Mouse (Mus musculus) embryonic facial prominence, embryonic 13.5 days (tissue): ENCODE results near the gene Naa50. TPM values are rescaled to one million over a fixed set of nuclear protein-coding genes. Genes with fewer than 3 reads are reported as not detected.

Experiments used
- ATAC-seq: fragments of 200-750 bp; cut with Nextera tagmentation; 2 replicates; pipeline ENCODE4 v1.8.0; 2017; ENCODE audit warnings: low read depth; ENCODE audit not compliant: insufficient number of reproducible peaks, insufficient read depth, low FRiP score, low TSS enrichment
- H3K27ac ChIP-seq: fragments of 300-500 bp; sonication (generic); 2 replicates; pipeline ENCODE4 v1.5.1; 2015; ENCODE audit warnings: moderate library complexity, mild to moderate bottlenecking, inconsistent platforms
- H3K27me3 ChIP-seq: fragments of 300-500 bp; sonication (generic); 2 replicates; pipeline ENCODE4 v1.6.1; 2015; ENCODE audit warnings: mild to moderate bottlenecking, inconsistent platforms
- H3K36me3 ChIP-seq: fragments of 300-500 bp; sonication (generic); 2 replicates; pipeline ENCODE4 v1.6.1; 2015; ENCODE audit warnings: mild to moderate bottlenecking, inconsistent platforms
- H3K4me1 ChIP-seq: fragments of 300-500 bp; sonication (generic); 2 replicates; pipeline ENCODE4 v1.6.1; 2015; ENCODE audit warnings: inconsistent platforms
- H3K4me2 ChIP-seq: fragments of 300-500 bp; sonication (generic); 2 replicates; pipeline ENCODE4 v1.6.1; 2015; ENCODE audit warnings: moderate library complexity, mild to moderate bottlenecking, inconsistent platforms
- H3K4me3 ChIP-seq: fragments of 300-500 bp; sonication (generic); 2 replicates; pipeline ENCODE4 v1.5.1; 2015; ENCODE audit warnings: mild to moderate bottlenecking, inconsistent platforms
- H3K9ac ChIP-seq: fragments of 300-500 bp; sonication (generic); 2 replicates; pipeline ENCODE4 v1.6.1; 2015; ENCODE audit warnings: mild to moderate bottlenecking, inconsistent platforms
- H3K9me3 ChIP-seq: fragments of 300-500 bp; sonication (generic); 2 replicates; pipeline ENCODE4 v1.6.1; 2016; ENCODE audit warnings: inconsistent platforms
- WGBS: fragments of 180-500 bp; shearing (Covaris S2); methylation state at CpG from one replicate; pipeline ENCODE4 v1.1.7; 2015; ENCODE audit warnings: mixed read lengths; 5-methylcytosine and 5-hydroxymethylcytosine counted together
- polyA plus RNA-seq: library from polyadenylated mRNA; unstranded; fragments of >200 nt; fragmentation: Nextera tagmentation; extraction: Ambion mirVana; gene quantifications from 2 replicates; pipeline ENCODE4 v1.2.1, GENCODE M21; 2015

Gene Naa50
- polyA plus RNA-seq, 1 experiment from 2014 or later: 97.8 TPM

DNA sequence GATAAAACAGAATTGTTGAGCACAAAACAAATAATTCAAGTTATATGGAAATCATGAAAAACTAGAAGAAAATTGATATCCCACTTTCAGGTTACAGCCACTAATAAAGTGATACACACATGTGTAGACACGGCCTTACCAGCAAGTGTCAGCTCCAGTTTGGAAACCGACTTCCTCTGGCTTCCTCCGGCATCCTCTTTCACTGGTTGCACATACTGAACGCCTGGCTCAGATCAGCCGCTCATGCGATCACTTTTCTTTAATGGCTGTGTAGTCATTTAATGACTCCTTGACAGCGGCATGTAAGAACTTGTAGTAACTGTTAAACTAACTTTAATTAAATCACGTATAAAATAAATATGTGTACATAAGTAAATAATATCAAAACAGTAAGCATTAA lies 66.3 kb downstream of the Naa50 start:
- WGBS: 86% methylated on average over 8 of the region's 8 CpGs

DNA sequence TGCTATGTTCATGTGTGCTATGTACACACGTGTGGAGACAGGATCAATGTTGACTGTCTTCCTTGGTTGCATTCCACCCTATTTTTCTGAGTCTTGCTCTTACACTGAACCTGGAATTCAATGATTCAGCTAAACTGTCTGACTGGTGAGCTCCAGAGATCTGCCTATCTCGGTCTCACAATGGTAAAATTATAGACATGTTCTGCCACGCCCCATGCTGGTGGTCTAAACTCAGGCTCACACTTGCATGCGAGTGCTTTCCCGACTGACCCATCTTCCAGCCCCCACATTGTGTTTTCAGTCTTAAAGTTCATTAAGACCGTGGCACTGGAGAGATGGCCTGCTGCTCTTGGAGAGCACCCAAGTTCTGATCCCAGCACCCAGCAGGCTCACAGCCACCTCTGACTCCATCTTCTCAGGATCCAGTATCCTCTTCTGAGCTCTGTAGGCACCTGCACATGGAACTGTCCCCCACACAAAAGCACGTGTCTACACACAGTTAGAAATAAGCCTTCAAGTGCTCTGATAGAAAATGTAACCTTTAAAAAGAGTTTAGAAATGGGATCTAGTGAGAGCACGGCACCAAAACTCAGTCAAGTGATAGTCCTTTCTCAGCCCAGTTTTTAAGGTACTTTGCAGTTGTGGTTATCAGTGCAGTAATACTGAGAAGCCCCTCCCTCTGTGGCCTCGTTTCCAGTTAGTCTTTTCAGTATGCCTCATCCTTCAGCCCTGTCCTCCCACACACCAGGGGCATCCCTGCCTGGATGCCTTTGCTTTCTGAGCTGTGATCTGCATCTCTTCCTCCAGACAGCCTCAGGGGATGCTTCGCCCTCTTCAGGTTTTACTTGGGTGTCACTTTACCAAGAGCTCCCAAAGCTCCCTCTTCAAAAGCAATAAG lies 70.8 kb downstream of the Naa50 start:
- Histone ChIP-seq H3K9ac (no peak overlapping the region), H3K27me3 (no peaks in the 10 kb centered on the region), H3K4me2 (no peak overlapping the region), H3K27ac (no peak overlapping the region), H3K36me3 (peaks cover 80% of the 10 kb centered on the region), H3K4me3 (no peak overlapping the region), H3K9me3 (no peaks in the 10 kb centered on the region), H3K4me1 (no peaks in the 10 kb centered on the region)
- no peak for ATAC-seq
- 75% methylated on average over 10 of the region's 10 CpGs for WGBS

More for the DNA sequence above, 66.3 kb downstream of the Naa50 start:
- peaks cover 62% of the 10 kb centered on the region for H3K36me3 ChIP-seq
- H3K4me2 ChIP-seq: no peak overlapping the region
- no peak overlapping the region for H3K27ac ChIP-seq
- H3K9ac ChIP-seq: no peak overlapping the region
- H3K27me3 ChIP-seq: no peaks in the 10 kb centered on the region
- H3K4me3 ChIP-seq: no peak overlapping the region
- H3K9me3 ChIP-seq: no peaks in the 10 kb centered on the region
- ATAC-seq: no peak
- no peaks in the 10 kb centered on the region for H3K4me1 ChIP-seq

DNA sequence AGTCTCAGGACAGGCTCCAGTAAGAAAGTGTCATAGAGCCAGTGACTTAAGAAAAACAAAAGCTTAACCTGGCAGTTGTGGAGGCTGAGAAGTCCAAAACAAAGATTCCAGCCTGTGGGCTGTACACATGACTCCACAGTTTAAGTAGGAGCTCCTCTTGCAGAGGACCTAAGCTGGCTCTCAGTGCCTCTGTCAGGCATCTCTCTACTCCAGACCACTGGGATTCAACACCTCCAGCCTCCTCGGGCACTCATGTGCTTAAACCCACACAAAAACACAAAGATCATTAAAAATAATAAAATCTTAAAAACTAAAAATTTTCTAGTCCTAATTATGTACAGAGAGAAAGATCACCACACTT lies 71.4 kb downstream of the Naa50 start:
- H3K4me1 ChIP-seq: no peaks in the 10 kb centered on the region

DNA sequence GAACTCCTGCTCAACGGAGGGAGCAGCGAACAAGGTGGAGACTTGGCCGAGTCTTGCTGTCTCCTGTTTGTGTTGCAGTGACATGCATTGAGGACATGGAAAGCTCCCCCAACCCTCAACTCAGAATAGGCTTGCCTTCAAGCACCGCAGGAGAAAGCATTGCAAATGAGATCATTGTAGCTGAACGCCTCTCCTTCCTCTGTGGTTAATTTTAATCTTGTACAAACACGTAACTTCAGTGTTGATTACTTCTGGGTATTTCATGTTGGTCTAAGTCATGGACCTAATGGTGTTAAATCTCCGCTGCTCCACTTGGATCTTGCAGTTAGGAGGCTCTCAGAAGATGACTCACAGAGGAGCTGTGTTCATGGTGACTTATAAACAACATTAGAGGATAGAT lies 73.1 kb downstream of the Naa50 start:
- H3K27me3 ChIP-seq: no peaks in the 10 kb centered on the region
- no peak overlapping the region for H3K4me3 ChIP-seq
- H3K9me3 ChIP-seq: no peaks in the 10 kb centered on the region
- peaks cover 89% of the 10 kb centered on the region for H3K36me3 ChIP-seq
- no peak overlapping the region for H3K27ac ChIP-seq
- no peak for ATAC-seq
- WGBS: 92% methylated on average over 7 of the region's 7 CpGs
- H3K4me1 ChIP-seq: no peaks in the 10 kb centered on the region
- no peak overlapping the region for H3K9ac ChIP-seq
- no peak overlapping the region for H3K4me2 ChIP-seq

More for the DNA sequence above, 71.4 kb downstream of the Naa50 start:
- 92% methylated on average over 1 of the region's 1 CpGs for WGBS
- H3K36me3 ChIP-seq: peaks cover 82% of the 10 kb centered on the region
- H3K4me3 ChIP-seq: no peak overlapping the region
- H3K27ac ChIP-seq: no peak overlapping the region
- H3K27me3 ChIP-seq: no peaks in the 10 kb centered on the region
- no peak overlapping the region for H3K4me2 ChIP-seq
- no peak overlapping the region for H3K9ac ChIP-seq
- ATAC-seq: no peak
- H3K9me3 ChIP-seq: no peaks in the 10 kb centered on the region

Other genes starting within 250 kb of the Naa50 start
- gene Qtrt2, start 213.0 kb upstream of the Naa50 start, polyA plus RNA-seq: 36.6 and 37.5 TPM in 2 replicates
- 0.84 TPM in 2 replicates for gene Zdhhc23, start 160.0 kb upstream of the Naa50 start, polyA plus RNA-seq
- gene Gramd1c, start 76.5 kb upstream of the Naa50 start, polyA plus RNA-seq: 5.0 and 5.4 TPM in 2 replicates
- gene Atp6v1a, start 125 bp upstream of the Naa50 start, polyA plus RNA-seq: 40.3 and 45.5 TPM in 2 replicates
- 2.6 and 3.9 TPM in 2 replicates for gene Usf3, start 33.4 kb downstream of the Naa50 start, polyA plus RNA-seq
- gene Sidt1, start 193.4 kb downstream of the Naa50 start, polyA plus RNA-seq: 0.52 and 0.53 TPM in 2 replicates
- 21.0 and 26.7 TPM in 2 replicates for gene Spice1, start 207.3 kb downstream of the Naa50 start, polyA plus RNA-seq